Mouse (Mus musculus): Measurements from ENCODE around the gene Hamp.

DNA sequence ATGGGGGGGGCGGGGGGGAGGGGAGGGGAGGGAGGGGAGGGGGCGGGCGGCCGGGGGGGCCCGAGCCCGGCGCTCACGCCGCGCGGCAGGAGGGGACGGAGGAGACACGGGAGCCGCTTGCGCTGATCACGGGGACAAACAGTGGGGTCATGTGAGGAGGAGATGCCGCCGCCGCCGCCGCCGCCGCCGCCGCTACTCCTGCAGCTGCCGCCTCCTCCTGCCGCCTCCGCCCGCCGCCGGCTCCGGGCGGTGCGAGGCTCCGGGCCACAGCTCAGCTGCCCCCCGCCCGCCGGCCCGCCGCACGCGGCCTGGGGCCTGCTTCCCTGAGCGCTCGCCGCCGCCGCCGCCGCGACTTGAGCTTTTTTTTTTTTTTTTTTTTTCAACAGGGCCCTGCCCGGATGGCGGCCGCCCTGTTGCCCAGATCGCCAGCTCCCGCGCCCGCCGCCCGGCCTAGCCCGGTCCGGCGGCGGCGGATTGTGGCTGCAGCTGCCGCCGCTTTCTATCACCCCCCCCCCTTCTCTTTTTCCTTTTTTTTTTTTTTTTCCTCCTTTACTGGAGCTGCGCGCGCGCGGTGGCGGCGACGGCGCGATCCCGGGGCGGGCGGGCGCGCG, 13.0 kb upstream of the Hamp start, which contains the start of gene Usf2:
- no peak for TF ChIP-seq CTCF (IDR thresholded peaks at IDR 0.05; ENCODE audit: low read depth)
- no peak for TF ChIP-seq EP300 (IDR thresholded peaks at IDR 0.05; ENCODE audit: low read depth)
